Mouse (Mus musculus): ENCODE data around the gene E4f1.

E4f1 gene

DNA sequence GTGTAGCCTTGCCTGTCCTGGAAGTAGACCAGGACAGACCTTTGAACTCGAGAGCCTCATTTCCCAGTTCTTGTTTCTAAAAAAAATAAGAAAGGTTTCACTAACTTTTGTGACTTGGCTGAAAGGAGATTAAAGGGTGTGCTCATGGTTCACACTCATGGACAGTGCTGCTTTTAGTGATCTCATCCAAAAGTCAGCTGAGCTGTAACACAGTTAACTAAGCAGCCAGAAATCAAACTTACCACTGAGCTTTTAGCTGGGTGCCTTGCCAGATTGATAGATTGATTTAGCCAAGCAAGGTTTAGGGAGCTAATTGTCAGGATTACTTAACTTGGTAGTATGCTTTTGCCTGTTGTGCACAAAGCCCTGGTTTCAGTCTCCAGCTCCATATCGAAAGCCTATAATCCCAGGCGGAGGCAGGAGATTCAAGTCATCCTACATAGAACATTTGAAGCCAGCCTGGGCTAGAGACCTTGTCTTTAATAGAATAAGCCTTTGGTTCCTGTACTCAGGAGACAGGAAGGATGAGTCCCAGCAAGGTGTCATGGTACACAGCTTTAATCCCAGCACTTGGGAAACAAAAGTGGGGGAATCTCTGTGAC is 54.0 kb downstream of the E4f1 start:
- DNase-seq (ENCODE audit: extremely low read depth, low read depth): no peak

GRCm38 (mm10) chr17:24415011-24415410 is 55.1 kb downstream of the E4f1 start:
- no peak for DNase-seq (ENCODE audit: extremely low read depth, low read depth)

DNA sequence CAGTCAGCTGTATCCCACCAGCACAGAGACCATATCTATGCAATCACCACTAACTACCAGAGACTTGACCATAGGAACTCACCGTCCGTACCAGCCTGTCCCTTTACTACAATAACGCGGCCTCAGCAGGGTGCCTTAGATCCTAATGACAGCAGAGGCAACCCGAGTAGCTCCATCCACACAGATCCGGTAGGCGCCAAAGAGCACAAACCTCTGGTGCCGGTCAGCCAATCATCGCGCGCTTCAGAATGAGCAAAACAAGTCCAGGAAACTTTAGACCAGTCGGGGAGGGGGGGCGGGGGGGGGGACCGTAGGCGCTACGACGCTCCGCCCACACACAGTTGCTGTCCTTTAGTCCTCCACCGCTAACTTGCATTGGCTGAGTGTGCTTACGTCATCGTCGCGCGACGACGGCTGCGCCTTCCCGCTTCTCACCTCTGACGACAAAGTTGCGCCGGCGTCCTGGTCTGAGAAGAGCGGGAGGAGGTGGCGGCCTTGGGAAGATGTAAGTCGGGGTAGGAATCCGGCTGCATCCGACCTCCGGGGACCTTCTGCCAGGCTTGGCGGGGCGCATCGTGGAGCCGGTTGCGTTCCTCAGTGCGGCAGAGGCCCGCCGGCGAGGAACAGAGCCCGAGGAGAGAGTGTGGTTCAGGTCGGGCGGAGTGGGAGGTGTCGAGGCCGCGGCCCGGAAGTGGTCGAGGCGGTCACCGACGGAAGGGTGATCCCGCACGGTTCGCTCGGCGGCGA is 55.7 kb downstream of the E4f1 start, which contains the start of gene Rnps1:
TSS of gene Rnps1 (plus strand) at position 336 of the 747 bp plus-strand sequence.
- DNase-seq (ENCODE audit: extremely low read depth, low read depth): peak; percentile 96

- DNase-seq (ENCODE audit: extremely low read depth, low read depth): peak; percentile 68
Measured at GRCm38 (mm10) chr17:24413557-24414211, 56.4 kb downstream of the E4f1 start.

DNA sequence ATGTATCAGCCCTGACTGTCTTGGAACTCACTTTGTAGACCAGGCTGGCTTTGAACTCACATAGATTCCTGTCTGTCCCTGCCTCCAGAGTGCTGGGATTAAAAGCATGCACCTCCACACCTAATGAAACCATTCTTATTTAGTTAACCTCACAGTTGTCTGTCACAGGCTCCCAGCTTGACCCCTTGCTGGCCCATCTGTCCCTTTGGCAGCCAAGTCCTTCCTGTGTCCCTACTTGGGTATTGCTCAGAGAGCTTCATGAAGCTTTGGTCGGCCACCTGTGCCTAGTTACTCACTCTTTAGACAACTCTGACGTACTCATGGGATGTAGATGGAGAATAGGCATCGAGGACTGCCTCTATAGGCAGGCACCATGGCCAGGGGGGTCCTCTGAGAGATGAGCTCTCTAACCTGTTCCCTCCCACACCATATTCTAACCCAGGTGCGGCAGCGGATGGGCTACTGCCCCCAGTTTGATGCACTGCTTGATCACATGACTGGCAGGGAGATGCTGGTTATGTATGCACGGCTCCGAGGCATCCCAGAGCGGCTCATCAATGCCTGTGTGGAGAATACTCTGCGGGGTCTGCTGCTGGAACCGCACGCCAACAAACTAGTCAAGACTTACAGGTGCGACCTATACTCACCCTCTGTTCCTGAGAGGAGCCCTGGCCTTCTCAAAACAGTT is 62.9 kb downstream of the E4f1 start:
- DNase-seq (ENCODE audit: extremely low read depth, low read depth): no peak

- DNase-seq (ENCODE audit: extremely low read depth, low read depth): no peak
Measured at GRCm38 (mm10) chr17:24402371-24402770, 67.7 kb downstream of the E4f1 start.

DNA sequence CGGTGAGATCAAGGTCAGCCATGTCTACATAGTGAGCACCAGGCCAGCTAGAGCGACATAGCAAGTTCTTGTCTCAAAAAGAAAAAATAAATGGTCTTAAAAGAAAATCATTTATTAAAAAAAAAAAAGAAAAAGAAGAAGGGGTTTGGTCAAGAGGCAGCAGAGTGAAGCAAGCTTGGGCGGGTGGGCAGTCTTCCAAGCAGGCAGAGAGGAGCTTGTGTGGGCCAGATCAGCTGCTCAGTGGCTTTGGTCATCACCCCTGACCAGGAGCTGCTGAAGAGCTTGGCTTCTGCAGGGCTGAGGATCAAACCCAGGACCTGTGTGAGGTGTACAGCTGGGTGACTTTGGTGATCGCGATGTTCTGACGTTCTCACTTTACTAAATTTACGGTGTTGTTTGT is 75.7 kb downstream of the E4f1 start:
- DNase-seq (ENCODE audit: extremely low read depth, low read depth): no peak
